Mouse (Mus musculus) heart, postnatal 4 days (tissue): Measurements from ENCODE around the gene Mgat5b. TPM values are rescaled to one million over a fixed set of nuclear protein-coding genes. Genes with fewer than 3 reads are reported as not detected.
"Not testable (repeated sequence)": the region's sequence is repeated elsewhere in the genome, so short reads cannot be mapped to it uniquely, and the experiment has no call there.

ENCODE experiments used
- DNase-seq: peaks from one replicate; pipeline ENCODE4 v3.0.0; 2021
- total RNA-seq, 2 experiments: library from RNA; stranded (reverse); gene quantifications; 2 replicates each; pipeline ENCODE4 v1.2.3; 2021

Gene Mgat5b
- 1 to 10 TPM in 1 of 2 experiments, under 1 TPM in 1; 0.93 to 1.2 TPM for total RNA-seq

- peak; percentile 90 for DNase-seq
These were observed at the start of gene Mgat5b for GRCm38 (mm10) chr11:116918323-116919185. Mgat5b (plus strand) TSS chr11:116918863.

GRCm38 (mm10) chr11:116869223-116869622 lies 49.4 kb upstream of the Mgat5b start:
- DNase-seq, result no peak

- no peak for DNase-seq
These were observed 49.0 kb upstream of the Mgat5b start for GRCm38 (mm10) chr11:116869641-116870040.

- DNase-seq, result no peak
These were observed 47.1 kb upstream of the Mgat5b start for GRCm38 (mm10) chr11:116871538-116871937.

GRCm38 (mm10) chr11:116873987-116874386 lies 44.7 kb upstream of the Mgat5b start:
- no peak for DNase-seq

GRCm38 (mm10) chr11:116878454-116878853 lies 40.2 kb upstream of the Mgat5b start:
- DNase-seq, result no peak

- no peak for DNase-seq
These were observed 37.8 kb upstream of the Mgat5b start for GRCm38 (mm10) chr11:116880839-116881238.

GRCm38 (mm10) chr11:116881440-116881839 lies 37.2 kb upstream of the Mgat5b start:
- no peak for DNase-seq

- DNase-seq, result no peak
These were observed 36.2 kb upstream of the Mgat5b start for GRCm38 (mm10) chr11:116882446-116882845.

GRCm38 (mm10) chr11:116884061-116884460 lies 34.6 kb upstream of the Mgat5b start:
- no peak for DNase-seq

- peak; percentile 86 for DNase-seq
These were observed 33.1 kb upstream of the Mgat5b start for GRCm38 (mm10) chr11:116885275-116886151.

GRCm38 (mm10) chr11:116887136-116887535 lies 31.5 kb upstream of the Mgat5b start:
- no peak for DNase-seq

- no peak for DNase-seq
These were observed 24.9 kb upstream of the Mgat5b start for GRCm38 (mm10) chr11:116893532-116894442.

GRCm38 (mm10) chr11:116895402-116895801 lies 23.3 kb upstream of the Mgat5b start:
- DNase-seq, result no peak

- no peak for DNase-seq
These were observed 19.4 kb upstream of the Mgat5b start for GRCm38 (mm10) chr11:116899247-116899646.

- DNase-seq, result not testable (repeated sequence)
These were observed 16.1 kb upstream of the Mgat5b start for GRCm38 (mm10) chr11:116902588-116902987.

- DNase-seq, result no peak
These were observed 12.8 kb upstream of the Mgat5b start for GRCm38 (mm10) chr11:116905741-116906456.

GRCm38 (mm10) chr11:116913573-116913972 lies 5.1 kb upstream of the Mgat5b start:
- DNase-seq, result no peak

- DNase-seq, result no peak
These were observed 4.3 kb upstream of the Mgat5b start for GRCm38 (mm10) chr11:116914267-116914885.

- DNase-seq, result no peak
These were observed 3.4 kb upstream of the Mgat5b start for GRCm38 (mm10) chr11:116915241-116915640.

GRCm38 (mm10) chr11:116917361-116917760 lies 1.3 kb upstream of the Mgat5b start:
- no peak for DNase-seq
